Mouse (Mus musculus) heart, embryonic 11.5 days (tissue): ENCODE results near the gene Slc35f4. TPM values are rescaled to one million over a fixed set of nuclear protein-coding genes. Genes with fewer than 3 reads are reported as not detected.

Experiments
- ATAC-seq: fragments of 200-750 bp; cut with Nextera tagmentation; replicated peaks from 2 replicates; pipeline ENCODE4 v1.8.0; 2017; ENCODE audit warnings: moderate library complexity; ENCODE audit not compliant: insufficient number of reproducible peaks, low FRiP score, low TSS enrichment
- H3K27ac ChIP-seq: fragments of 300-500 bp; sonication (generic); 2 replicates; pipeline ENCODE4 v1.5.1; 2014; ENCODE audit warnings: mild to moderate bottlenecking, low read depth, low read length
- H3K27me3 ChIP-seq: fragments of 300-500 bp; sonication (generic); 2 replicates; pipeline ENCODE4 v1.6.1; 2014; ENCODE audit warnings: mild to moderate bottlenecking, low read length, mixed read lengths; ENCODE audit not compliant: control insufficient read depth, insufficient read depth
- H3K36me3 ChIP-seq: fragments of 300-500 bp; sonication (generic); 2 replicates; pipeline ENCODE4 v1.6.1; 2014; ENCODE audit warnings: mild to moderate bottlenecking, low read length, moderate library complexity, mixed read lengths; ENCODE audit not compliant: control insufficient read depth, insufficient read depth
- H3K4me1 ChIP-seq: fragments of 300-500 bp; sonication (generic); 2 replicates; pipeline ENCODE4 v1.6.1; 2014; ENCODE audit warnings: low read length; ENCODE audit not compliant: control insufficient read depth, insufficient read depth
- H3K4me2 ChIP-seq: fragments of 300-500 bp; sonication (generic); 2 replicates; pipeline ENCODE4 v1.6.1; 2014; ENCODE audit warnings: mild to moderate bottlenecking, moderate library complexity
- H3K4me3 ChIP-seq: fragments of 300-500 bp; sonication (generic); 2 replicates; pipeline ENCODE4 v1.5.1; 2014; ENCODE audit warnings: low read depth, low read length
- H3K9ac ChIP-seq: fragments of 300-500 bp; sonication (generic); 2 replicates; pipeline ENCODE4 v1.6.1; 2014; ENCODE audit warnings: mild to moderate bottlenecking, low read depth, low read length, moderate library complexity
- H3K9me3 ChIP-seq: fragments of 300-500 bp; sonication (generic); replicated peaks from 2 replicates; pipeline ENCODE4 v1.6.1; 2016; ENCODE audit warnings: low read length; ENCODE audit not compliant: control insufficient read depth
- WGBS: fragments of 180-500 bp; shearing (Covaris S2); extraction: QIAGEN DNeasy Blood & Tissue Kit; methylation state at CpG from one replicate; pipeline ENCODE4 v1.1.7; 2014; ENCODE audit not compliant: insufficient replicate concordance; 5-methylcytosine and 5-hydroxymethylcytosine counted together
- polyA plus RNA-seq: library from polyadenylated mRNA; unstranded; fragments of >200 nt; fragmentation: Nextera tagmentation; extraction: Ambion mirVana; gene quantifications from 2 replicates; pipeline ENCODE4 v1.2.1, GENCODE M21; 2014

Slc35f4 gene
- polyA plus RNA-seq, 1 experiment from 2014 or later, result 0.21 TPM

DNA sequence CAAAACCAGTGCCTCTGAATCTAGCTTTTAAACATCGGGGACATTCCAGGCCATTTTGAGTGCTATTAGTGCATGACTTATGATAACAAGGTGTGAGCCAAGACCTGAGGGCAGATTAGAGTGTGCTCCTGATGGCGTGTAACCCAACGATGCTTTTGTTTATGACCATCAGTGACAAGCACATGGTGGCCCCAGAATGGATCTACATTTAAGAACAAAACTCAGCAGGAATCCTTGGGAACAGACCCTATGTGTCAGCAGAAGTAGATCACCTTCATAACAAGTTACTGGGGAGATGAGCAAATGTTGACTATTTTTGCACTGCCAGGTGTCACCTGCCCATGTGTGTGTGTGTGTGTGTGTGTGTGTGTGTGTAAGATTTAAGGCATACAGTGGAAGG lies 218.0 kb downstream of the Slc35f4 start:
- Histone ChIP-seq H3K9ac (no peak overlapping the region), H3K4me2 (no peak overlapping the region), H3K4me1 (no peaks in the 10 kb centered on the region), H3K27me3 (no peaks in the 10 kb centered on the region), H3K36me3 (no peaks in the 10 kb centered on the region), H3K4me3 (no peak overlapping the region), H3K27ac (no peak overlapping the region), H3K9me3 (no peaks in the 10 kb centered on the region)
- 74% methylated on average over 3 of the region's 3 CpGs for WGBS
- no peak for ATAC-seq

DNA sequence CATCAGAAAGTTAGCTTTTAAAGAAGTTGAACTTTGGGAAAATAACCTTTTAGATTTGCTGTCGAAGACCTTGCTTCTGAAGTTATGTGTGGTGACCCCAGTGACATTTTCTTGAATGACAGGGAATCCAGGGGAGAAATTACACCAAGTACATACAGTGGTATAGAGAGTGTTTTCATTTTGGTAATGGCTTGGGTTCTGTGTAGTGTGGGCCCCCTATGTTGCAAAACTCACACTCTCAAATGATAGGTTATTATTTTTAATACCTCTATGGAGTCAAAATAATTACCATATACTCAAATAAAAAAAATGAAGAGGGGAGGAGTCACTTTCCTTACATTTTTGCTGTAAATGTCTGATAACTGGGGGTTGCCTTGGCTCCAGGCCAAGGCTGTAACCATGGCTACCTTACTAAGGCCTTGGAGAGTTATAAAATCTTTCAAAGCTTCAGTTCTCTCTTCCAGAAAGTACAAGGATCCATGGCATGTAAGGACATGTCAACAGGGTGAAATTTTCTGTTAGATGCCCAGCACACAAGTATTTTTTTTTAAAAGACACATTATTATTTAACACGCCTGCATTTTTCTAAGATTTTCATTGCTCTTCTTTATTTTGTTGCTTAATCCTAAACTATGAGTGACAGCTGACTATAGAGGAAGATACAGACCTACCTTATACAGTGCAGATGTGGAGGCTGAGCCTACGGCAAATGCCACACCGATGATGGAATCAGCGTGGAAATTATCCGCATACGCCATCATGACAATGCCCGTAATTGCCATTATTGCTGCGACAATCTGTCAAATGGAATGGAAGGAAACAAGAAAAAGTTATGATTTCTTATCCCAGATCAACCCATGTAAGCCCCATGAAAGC lies 220.1 kb downstream of the Slc35f4 start:
- no peak overlapping the region for H3K9ac ChIP-seq
- no peaks in the 10 kb centered on the region for H3K36me3 ChIP-seq
- H3K4me2 ChIP-seq, result no peak overlapping the region
- 88% methylated on average over 9 of the region's 9 CpGs for WGBS
- ATAC-seq, result no peak
- H3K4me3 ChIP-seq, result no peak overlapping the region
- no peaks in the 10 kb centered on the region for H3K9me3 ChIP-seq
- H3K4me1 ChIP-seq, result peaks cover 3% of the 10 kb centered on the region; the same call in 1 of the 2 replicates
- H3K27me3 ChIP-seq, result no peaks in the 10 kb centered on the region
- no peak overlapping the region for H3K27ac ChIP-seq

DNA sequence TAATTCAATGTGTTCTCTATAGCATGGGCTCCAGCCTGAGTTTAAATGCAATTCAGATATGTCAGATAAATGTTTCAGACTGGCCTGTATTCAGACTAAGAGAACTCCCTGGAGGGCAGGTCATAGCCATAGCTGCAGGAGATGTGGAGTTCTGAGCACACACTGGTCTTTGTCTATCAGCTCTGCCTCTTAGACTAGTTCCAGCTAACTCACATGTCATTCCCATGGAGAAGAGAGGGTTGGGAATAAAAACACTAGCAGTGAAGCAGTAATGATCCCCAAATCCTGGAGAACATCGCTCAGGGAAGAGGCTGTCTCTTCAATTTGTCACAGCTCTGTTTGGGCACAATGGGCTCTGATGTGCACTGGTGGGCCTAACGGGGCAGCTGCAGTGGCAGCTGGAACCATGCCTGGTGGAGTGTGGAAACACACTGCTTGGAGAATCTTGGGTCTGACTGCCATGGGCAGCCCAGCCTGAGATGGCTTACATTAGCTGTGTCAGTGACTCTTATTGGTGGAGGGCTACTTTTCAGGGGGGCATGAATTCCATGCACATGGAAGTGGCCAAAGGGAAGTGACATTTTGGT lies 223.5 kb downstream of the Slc35f4 start:
- WGBS, result 89% methylated on average over 2 of the region's 2 CpGs
- H3K9ac ChIP-seq, result no peak overlapping the region
- no peak overlapping the region for H3K4me2 ChIP-seq
- ATAC-seq, result no peak
- H3K27me3 ChIP-seq, result no peaks in the 10 kb centered on the region
- no peaks in the 10 kb centered on the region for H3K9me3 ChIP-seq
- H3K27ac ChIP-seq, result no peak overlapping the region
- no peak overlapping the region for H3K4me3 ChIP-seq
- peaks cover 3% of the 10 kb centered on the region; the same call in 1 of the 2 replicates for H3K4me1 ChIP-seq
- H3K36me3 ChIP-seq, result no peaks in the 10 kb centered on the region

DNA sequence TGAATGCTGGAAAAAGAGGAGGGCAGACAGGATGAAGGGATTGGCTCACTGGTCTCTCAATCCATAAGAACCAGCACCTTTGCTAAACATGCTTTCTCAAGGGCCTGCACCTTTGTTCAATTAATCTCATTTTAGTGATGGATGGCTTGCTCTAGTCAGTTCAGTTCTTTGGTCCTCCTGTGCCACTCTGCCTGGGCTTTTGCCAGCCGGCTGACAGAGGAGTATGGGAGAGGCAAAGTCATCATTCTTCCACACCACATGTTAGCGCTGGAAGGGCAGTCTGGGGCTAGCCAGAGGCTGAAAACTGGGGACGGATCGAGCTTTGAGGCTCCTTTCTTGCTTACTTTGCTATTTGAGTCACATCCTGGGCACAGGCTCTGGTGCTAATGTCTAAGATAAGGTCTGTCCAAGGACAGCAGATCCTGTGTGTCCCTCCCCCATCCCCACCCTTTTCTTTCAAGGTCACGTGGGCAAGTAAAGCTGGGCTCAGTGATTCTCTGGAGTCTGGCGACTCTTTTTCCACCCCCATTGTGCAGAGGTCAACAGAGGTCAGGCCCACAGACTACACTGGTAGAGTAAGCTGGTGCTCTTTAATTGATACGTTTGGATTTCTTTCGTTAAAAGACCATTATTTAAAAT lies 224.7 kb downstream of the Slc35f4 start:
- Histone ChIP-seq H3K27me3 (no peaks in the 10 kb centered on the region), H3K4me1 (peaks cover 3% of the 10 kb centered on the region; the same call in 1 of the 2 replicates), H3K27ac (no peak overlapping the region), H3K36me3 (no peaks in the 10 kb centered on the region), H3K4me3 (no peak overlapping the region), H3K9me3 (no peaks in the 10 kb centered on the region), H3K9ac (no peak overlapping the region), H3K4me2 (no peak overlapping the region)
- no peak for ATAC-seq
- WGBS, result 39% methylated on average over 8 of the region's 8 CpGs

DNA sequence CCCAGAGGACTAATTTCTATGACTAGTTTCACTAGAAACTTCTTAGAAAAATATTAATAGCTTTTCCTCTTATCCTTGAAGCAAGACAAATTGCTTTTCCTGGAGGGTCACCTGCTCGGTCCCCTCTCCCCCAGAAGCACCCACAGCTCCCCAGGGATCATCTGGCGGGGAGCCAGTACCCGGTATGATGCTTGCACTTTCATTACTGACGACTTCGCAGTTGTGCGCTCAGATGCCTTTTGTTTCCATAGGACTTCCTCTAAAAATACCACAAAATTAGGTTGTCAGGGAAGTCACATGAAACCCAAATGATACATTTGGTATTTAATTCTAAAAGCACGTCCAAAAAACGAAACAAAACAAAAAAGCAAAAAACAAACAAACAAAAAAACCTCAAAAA lies 225.5 kb downstream of the Slc35f4 start:
- no peaks in the 10 kb centered on the region for H3K36me3 ChIP-seq
- H3K27ac ChIP-seq, result no peak overlapping the region
- H3K9me3 ChIP-seq, result no peaks in the 10 kb centered on the region
- WGBS, result 71% methylated on average over 8 of the region's 8 CpGs
- H3K4me3 ChIP-seq, result no peak overlapping the region
- ATAC-seq, result no peak
- no peak overlapping the region for H3K4me2 ChIP-seq
- H3K27me3 ChIP-seq, result no peaks in the 10 kb centered on the region
- H3K9ac ChIP-seq, result no peak overlapping the region
- peaks cover 3% of the 10 kb centered on the region; the same call in 1 of the 2 replicates for H3K4me1 ChIP-seq

DNA sequence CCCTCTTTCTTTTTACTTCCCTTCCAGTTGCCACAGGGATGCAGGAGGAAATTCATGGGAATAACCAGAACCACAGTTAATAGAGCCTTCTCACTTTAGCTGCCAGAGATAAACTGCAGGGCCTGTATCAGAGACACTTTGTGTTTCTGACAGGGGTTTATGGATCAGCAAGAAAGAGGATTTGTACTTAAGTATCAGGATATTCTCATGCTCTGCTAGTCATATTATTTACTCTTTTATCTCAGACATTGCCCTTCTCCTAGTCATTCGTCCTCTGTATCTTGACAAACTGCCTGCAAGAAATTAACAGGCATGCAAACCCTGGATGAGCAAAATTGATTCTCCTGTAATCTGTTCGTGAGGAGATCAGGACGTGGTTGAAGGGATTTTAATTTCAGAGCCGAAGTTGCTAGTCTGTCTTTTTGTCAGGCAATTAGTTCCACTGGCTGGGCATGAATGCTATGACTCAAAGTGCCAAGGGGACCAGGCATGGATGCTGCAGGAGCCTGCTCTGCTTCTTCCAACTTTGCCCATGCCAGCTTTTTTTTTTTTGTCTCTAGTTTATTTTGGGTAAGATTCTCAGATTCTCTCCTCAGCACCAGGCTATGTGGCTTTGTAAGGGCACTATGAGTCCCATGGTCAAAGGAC lies 231.9 kb downstream of the Slc35f4 start:
- H3K9ac ChIP-seq, result no peak overlapping the region
- no peaks in the 10 kb centered on the region for H3K9me3 ChIP-seq
- no peak overlapping the region for H3K4me3 ChIP-seq
- no peak overlapping the region for H3K4me2 ChIP-seq
- H3K27ac ChIP-seq, result no peak overlapping the region
- 59% methylated on average over 4 of the region's 4 CpGs for WGBS
- H3K27me3 ChIP-seq, result no peaks in the 10 kb centered on the region
- no peaks in the 10 kb centered on the region for H3K36me3 ChIP-seq
- ATAC-seq, result no peak
- H3K4me1 ChIP-seq, result no peaks in the 10 kb centered on the region

DNA sequence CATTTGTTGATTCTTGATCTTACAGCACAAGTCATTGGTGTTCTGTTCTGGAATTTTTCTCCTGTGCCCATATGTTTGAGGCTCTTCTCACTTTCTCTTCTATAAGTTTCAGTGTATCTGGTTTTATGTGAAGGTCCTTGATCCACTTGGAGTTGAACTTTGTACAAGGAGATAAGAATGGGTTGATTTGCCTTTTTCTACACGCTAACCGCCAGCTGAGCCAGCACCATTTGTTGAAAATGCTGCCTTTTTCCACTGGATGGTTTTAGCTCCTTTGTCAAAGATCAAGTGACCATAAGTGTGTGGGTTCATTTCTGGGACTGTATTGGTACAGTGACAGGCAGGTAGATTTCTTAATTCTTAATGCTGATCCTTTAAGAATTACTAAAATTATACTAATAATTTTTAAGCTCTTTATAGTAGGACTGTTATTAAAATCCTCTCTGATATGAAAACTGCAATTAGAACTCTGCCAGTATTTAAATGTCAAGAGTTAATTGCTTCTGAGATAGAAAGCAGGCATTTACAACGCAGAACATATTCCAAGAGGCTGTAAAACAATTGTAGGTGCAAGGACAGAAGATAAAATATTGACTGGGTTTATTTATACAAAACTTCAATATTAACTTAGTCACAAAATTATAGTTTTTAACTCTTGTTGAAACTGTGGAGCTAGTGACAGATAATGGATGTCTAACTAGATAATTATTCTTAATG lies 235.7 kb downstream of the Slc35f4 start:
- 81% methylated on average over 3 of the region's 3 CpGs for WGBS
- no peak for ATAC-seq
- H3K9me3 ChIP-seq, result no peaks in the 10 kb centered on the region

More for the DNA sequence above, 235.7 kb downstream of the Slc35f4 start:
- Histone ChIP-seq H3K27me3 (no peaks in the 10 kb centered on the region), H3K9ac (no peak overlapping the region), H3K4me3 (no peak overlapping the region), H3K4me2 (no peak overlapping the region), H3K36me3 (no peaks in the 10 kb centered on the region), H3K27ac (no peak overlapping the region), H3K4me1 (no peaks in the 10 kb centered on the region)
